Mouse (Mus musculus): ENCODE results near the gene Btf3. TPM values are rescaled to one million over a fixed set of nuclear protein-coding genes. Genes with fewer than 3 reads are reported as not detected.

The Btf3 gene
- total RNA-seq, 2 experiments from 2014 or later = 160 to 170 TPM

DNA sequence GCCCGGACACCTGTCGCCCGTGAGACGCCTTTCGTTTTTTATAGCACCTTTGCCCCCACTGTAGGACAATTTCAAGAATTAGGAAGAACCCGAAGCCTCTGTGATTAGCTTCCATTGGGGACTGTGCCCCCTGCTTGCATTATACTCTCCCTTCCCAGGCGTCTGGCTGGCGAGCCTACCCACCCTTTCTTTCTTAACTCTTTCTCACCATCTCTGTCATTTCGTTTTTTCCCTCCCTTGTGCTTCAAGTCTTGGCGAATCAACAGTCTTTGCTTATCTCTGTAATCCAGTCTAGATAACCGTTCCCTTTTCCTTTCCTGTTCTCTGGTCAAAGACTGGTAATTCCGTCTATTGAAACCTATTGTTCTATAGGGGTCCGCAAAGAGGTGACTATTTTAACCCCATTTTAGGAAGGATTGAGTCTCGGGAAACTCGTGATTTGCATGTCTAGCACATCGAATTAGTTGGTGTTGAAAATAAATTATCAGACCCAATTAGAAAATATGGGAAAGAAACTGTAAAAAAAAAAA is 53.3 kb downstream of the Btf3 start:
- intact Hi-C loops (cut with DNase I) = loop anchor here (1.0 to 5.0 kb wide), 2 partner anchors 53 to 1126 kb away; partner anchors contain the start of genes Gfm2 and Nsa2
- no peak for TF ChIP-seq CTCF (IDR thresholded peaks at IDR 0.05)
- DNase-seq (ENCODE audit: extremely low spot score in 1 of 2, low spot score in 2 of 2) = no peak
- Histone ChIP-seq H3K4me3 (peak overlapping the region; percentile 91), H3K27ac (peak overlapping the region; percentile 90)

DNA sequence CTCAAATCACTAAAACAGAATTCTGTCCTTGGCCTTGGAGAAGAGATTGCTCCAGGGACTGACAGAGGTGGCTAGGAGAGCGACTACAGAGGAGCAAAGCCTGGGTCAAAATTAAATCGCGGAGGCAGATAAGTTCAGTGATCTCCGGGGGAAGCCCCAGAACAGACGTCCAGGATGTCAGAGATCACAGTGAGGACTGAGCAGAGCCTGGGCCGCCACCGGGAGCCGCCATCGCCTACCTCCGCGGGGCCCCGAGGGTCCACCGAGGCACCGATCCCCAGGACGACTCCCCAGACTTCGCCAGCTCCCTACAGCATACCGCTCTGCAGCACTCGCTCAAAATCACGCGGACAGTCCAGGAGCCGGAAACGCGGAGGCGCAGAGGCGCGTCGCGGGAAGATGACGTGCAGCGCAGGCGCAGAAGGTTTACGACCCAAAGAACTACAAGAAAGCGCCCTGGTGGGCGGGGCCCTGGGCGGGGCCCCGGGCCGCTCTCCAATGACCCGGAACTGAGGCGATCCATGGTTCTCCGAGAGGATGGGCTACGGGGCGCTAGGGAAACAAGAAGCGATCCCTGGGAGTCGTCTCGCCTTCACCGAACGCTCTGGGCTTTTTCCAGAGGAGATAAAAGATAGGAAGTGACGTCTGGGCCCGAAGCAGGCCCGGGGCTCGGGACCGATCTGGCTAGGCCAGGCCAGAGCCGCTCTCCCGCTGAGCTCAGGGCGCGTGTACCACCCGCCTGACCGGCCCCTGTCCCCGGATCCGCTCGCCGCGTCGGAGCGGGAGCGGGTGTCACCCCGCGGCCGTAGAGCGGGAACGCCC is 54.0 kb downstream of the Btf3 start, which contains the start of the genes Utp15 and Ankra2:
Utp15 (minus strand) TSS at position 406 of the 822 bp plus-strand sequence.
Ankra2 (plus strand) TSS at position 439 of the 822 bp plus-strand sequence.
- Histone ChIP-seq H3K4me3 (peak within 1 kb of the TSS; percentile 91), H3K27ac (peak within 1 kb of the TSS; percentile 90)
- peak; percentile 98 to 99 for DNase-seq (ENCODE audit: extremely low spot score in 1 of 2, low spot score in 2 of 2)
- intact Hi-C loops (cut with DNase I) = loop anchor here (1.0 to 5.0 kb wide), 2 partner anchors 53 to 1126 kb away; partner anchors contain the start of genes Gfm2 and Nsa2
- TF ChIP-seq CTCF (IDR thresholded peaks at IDR 0.05) = no peak

Other genes starting within 250 kb of the Btf3 start
- gene Arhgef28, start 110.6 kb downstream of the Btf3 start, total RNA-seq (2021) = 10 to 100 TPM; 37.4 to 40.7 TPM
- gene Utp15, start 54.0 kb downstream of the Btf3 start, total RNA-seq (2021) = 10 to 100 TPM; 22.2 to 23.0 TPM
- 10 to 100 TPM; 47.1 TPM for gene Ankra2, start 53.9 kb downstream of the Btf3 start, total RNA-seq (2021)
- not detected for gene Gm21976, start 37.1 kb downstream of the Btf3 start, total RNA-seq (2021)
- 1 to 10 TPM; 1.5 to 1.9 TPM for gene Foxd1, start 37.2 kb upstream of the Btf3 start, total RNA-seq (2021)
- gene Gm10320, start 175.0 kb upstream of the Btf3 start, total RNA-seq (2021) = not detected